Mouse (Mus musculus): ENCODE data around the gene Mtif2. TPM values are rescaled to one million over a fixed set of nuclear protein-coding genes. Genes with fewer than 3 reads are reported as not detected.
"Not testable (repeated sequence)": the region's sequence is repeated elsewhere in the genome, so short reads cannot be mapped to it uniquely, and the experiment has no call there.

Gene Mtif2
- polyA plus RNA-seq, 1 experiment from 2014 or later: 41.8 TPM

- Histone ChIP-seq H3K27ac (replicated peaks) (no peak overlapping the region), H3K9ac (no peak overlapping the region), H3K36me3 (peaks cover 42% of the 10 kb centered on the region), H3K4me3 (replicated peaks) (no peak overlapping the region), H3K4me2 (replicated peaks) (no peak overlapping the region), H3K27me3 (no peaks in the 10 kb centered on the region), H3K9me3 (replicated peaks) (no peaks in the 10 kb centered on the region), H3K4me1 (peaks cover 7% of the 10 kb centered on the region)
- ATAC-seq (ENCODE audit: insufficient number of reproducible peaks, low FRiP score, low TSS enrichment, low read depth): no peak
- 88% methylated on average over 3 of the region's 3 CpGs for WGBS
Measured at GRCm38 (mm10) chr11:29544225-29544945, 18.2 kb downstream of the Mtif2 start.

DNA sequence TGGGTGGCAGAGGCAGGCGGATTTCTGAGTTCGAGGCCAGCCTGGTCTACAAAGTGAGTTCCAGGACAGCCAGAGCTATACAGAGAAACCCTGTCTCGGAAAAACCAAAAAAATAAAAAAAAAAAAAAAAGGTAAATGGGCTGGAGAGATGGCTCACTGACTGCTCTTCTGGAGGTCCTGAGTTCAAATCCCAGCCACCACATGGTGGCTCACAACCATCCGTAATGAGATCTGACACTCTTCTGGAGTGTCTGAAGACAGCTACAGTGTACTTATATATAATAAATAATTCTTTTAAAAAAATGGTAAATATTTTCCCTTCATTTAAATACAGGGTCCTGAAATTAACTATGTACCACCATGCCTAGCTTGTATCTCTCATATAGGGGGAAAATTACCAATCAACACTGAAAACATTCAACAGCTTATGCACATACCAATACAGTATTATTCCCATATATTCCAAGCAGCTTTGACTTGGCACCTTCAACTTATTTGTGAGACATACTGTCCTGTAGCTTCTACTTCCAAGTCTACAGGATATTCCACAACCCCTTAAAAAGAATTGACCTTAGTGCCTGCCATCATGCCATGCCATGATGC, 19.0 kb downstream of the Mtif2 start:
- not testable (repeated sequence) for H3K4me3 ChIP-seq (replicated peaks); H3K9me3 ChIP-seq (replicated peaks); H3K9ac ChIP-seq; ATAC-seq (ENCODE audit: insufficient number of reproducible peaks, low FRiP score, low TSS enrichment, low read depth); H3K27me3 ChIP-seq; H3K27ac ChIP-seq (replicated peaks); H3K4me2 ChIP-seq (replicated peaks); H3K4me1 ChIP-seq
- 88% methylated on average over 4 of the region's 4 CpGs for WGBS
- H3K36me3 ChIP-seq: peaks cover 40% of the 10 kb centered on the region

DNA sequence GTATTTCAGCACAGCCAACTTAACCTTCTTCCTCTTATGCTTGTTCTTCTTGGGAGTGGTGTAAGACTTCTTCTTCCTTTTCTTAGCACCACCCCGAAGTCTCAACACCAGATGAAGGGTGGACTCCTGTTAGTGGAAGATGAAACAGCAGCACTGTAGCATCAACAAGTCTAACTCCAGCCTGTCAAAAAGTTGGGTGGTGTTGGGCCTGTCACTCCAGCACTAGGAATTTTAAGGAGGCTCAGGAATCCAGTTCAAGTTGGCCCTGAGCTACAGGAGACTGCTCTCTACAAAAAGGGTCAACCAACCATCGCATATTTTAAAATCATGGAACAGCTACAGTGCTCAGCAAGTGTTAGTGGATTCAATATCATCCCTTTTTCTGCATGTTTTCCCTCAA, 20.1 kb downstream of the Mtif2 start:
- peak overlapping the region; percentile 64 for H3K4me2 ChIP-seq (replicated peaks)
- not testable (repeated sequence) for H3K4me1 ChIP-seq; ATAC-seq (ENCODE audit: insufficient number of reproducible peaks, low FRiP score, low TSS enrichment, low read depth); H3K27me3 ChIP-seq; H3K27ac ChIP-seq (replicated peaks); H3K9ac ChIP-seq; H3K9me3 ChIP-seq (replicated peaks)
- peaks cover 38% of the 10 kb centered on the region for H3K36me3 ChIP-seq
- H3K4me3 ChIP-seq (replicated peaks): peak overlapping the region; percentile 81
- WGBS: 89% methylated on average over 2 of the region's 2 CpGs

DNA sequence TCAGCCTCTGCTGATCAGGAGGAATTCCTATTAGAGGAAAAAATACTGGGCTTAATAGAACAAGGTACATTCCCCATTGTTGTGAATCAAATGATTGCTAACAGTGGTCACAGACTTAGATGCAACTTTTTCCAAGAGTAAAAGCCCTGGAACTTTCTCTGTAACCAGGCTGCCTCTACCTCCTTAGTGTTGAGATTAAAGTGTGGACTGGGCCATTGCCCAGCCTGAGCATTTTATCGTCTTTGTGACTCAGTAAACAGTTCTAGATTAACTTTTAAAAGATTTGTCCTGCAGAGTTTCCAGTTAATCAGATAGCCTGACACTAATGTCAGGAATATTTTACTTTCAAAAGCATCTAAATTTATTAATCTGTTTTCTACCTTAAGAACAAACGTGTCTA, 20.6 kb downstream of the Mtif2 start:
- Histone ChIP-seq H3K4me2 (replicated peaks) (peak overlapping the region; percentile 64), H3K27me3 (no peaks in the 10 kb centered on the region), H3K9ac (peak overlapping the region; percentile 90), H3K9me3 (replicated peaks) (no peaks in the 10 kb centered on the region), H3K4me3 (replicated peaks) (peak overlapping the region; percentile 81), H3K36me3 (peaks cover 34% of the 10 kb centered on the region), H3K4me1 (peaks cover 7% of the 10 kb centered on the region), H3K27ac (replicated peaks) (peak overlapping the region; percentile 93; the same call in 1 of the 2 replicates)
- WGBS: 17% methylated on average over 2 of the region's 2 CpGs
- no peak for ATAC-seq (ENCODE audit: insufficient number of reproducible peaks, low FRiP score, low TSS enrichment, low read depth)

- under 1% methylated on average over 27 of the region's 27 CpGs for whole genome bisulfite sequencing
- no peaks in the 10 kb centered on the region for H3K9me3 ChIP-seq (replicated peaks)
- ATAC-seq (ENCODE audit: insufficient number of reproducible peaks, low FRiP score, low TSS enrichment, low read depth): no peak
- H3K9ac ChIP-seq: peak overlapping the region; percentile 90
- H3K27ac ChIP-seq (replicated peaks): peak overlapping the region; percentile 93
- peaks cover 7% of the 10 kb centered on the region for H3K4me1 ChIP-seq
- no peaks in the 10 kb centered on the region for H3K27me3 ChIP-seq
- H3K36me3 ChIP-seq: peaks cover 32% of the 10 kb centered on the region
- peak overlapping the region; percentile 64 for H3K4me2 ChIP-seq (replicated peaks)
- H3K4me3 ChIP-seq (replicated peaks): peak overlapping the region; percentile 81
Measured at GRCm38 (mm10) chr11:29547249-29547751, 21.1 kb downstream of the Mtif2 start.

DNA sequence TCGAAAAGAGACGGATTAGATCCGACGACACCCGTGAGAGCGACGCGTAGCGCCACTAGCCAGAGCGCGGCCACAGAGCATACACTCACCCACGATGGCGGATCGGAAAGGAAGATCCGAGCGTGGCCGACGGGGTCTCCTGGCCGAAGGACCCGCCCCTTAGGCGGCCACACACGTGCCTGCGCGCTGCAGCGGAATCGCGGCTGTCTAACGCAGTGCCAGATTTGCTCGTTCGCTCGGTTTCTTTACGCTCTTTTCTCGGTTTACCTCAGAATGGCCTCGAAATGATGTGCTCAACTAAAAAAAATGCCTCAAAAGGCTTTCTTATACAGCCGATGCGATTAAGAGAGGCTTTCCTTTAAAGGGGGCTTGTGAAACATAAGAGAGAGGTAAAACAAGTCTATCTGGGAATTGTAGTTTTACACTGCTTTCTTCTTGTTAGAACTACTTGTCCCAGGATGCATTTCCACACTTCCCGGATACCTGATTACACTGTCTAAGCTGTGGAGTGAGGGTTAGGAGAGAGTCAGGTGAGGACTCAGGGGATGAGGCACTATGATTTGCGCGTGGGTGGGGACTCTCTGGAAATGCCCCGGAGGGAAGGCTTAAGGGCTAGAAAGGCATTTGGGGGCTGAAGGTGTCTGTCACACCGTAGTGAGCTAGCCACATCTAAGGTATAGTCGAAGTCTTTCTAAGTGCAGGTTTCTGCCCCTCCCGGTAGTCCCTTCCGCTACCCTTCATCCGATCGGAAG, 21.7 kb downstream of the Mtif2 start, which contains the start of the genes Clhc1 and Rps27a:
Clhc1 (plus strand) TSS at position 199 of the 752 bp plus-strand sequence.
Rps27a (minus strand) TSS at position 358 of the 752 bp plus-strand sequence.
- H3K27ac ChIP-seq (replicated peaks): peak within 1 kb of the TSS; percentile 93
- ATAC-seq (ENCODE audit: insufficient number of reproducible peaks, low FRiP score, low TSS enrichment, low read depth): peak; percentile 98
- H3K9me3 ChIP-seq (replicated peaks): no peaks in the 10 kb centered on the region
- WGBS: under 1% methylated on average over 46 of the region's 46 CpGs
- peaks cover 7% of the 10 kb centered on the region for H3K4me1 ChIP-seq
- no peaks in the 10 kb centered on the region for H3K27me3 ChIP-seq
- peak within 1 kb of the TSS; percentile 90 for H3K9ac ChIP-seq
- peaks cover 29% of the 10 kb centered on the region for H3K36me3 ChIP-seq
- peak within 1 kb of the TSS; percentile 64 for H3K4me2 ChIP-seq (replicated peaks)
- peak within 1 kb of the TSS; percentile 81 for H3K4me3 ChIP-seq (replicated peaks)

DNA sequence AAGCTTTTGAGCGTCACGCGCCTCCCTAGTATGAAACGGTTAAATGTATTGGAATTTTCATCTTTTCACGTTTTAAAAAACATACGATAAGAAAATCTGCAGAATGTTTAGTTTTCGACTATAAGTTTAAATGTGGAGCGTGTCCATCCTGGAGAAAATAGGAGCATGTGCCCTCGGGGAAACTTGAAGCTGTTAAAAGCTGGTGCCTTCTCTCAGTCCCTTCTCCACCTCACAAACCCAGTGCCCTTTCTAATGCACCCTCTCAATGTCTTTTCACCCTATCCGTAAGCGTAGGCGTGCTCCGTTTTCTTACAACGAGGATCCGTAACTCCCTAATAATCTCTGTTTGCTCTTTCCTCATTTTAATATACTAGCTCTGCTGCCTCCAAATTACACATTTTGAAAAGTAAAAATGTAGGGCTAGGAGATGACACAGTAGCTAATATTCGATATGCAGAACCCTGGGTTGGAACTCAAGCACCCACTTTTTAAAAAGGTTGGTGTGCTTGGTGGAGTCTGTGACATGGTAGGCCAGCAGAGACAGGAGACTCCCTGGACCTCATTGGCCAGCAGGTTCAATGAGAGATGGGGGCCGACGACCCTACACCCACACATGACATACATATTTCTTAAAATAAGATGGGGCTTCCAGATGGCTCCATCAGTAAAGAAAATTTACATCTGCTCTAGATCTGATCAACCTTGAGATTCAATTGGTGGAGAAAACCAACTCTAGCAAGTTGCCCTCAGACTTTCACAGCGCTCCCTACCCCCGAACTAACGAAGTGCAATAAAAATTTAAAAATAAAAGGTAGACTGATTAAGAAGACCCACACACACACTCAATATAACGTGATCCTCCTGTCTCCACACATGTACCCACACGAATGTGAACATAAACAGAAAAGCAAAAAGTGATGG, 22.6 kb downstream of the Mtif2 start:
- no peak for ATAC-seq (ENCODE audit: insufficient number of reproducible peaks, low FRiP score, low TSS enrichment, low read depth)
- peak overlapping the region; percentile 81 for H3K4me3 ChIP-seq (replicated peaks)

GRCm38 (mm10) chr11:29549425-29549778, 23.2 kb downstream of the Mtif2 start:
- H3K4me3 ChIP-seq (replicated peaks): no peak overlapping the region
- no peak for ATAC-seq (ENCODE audit: insufficient number of reproducible peaks, low FRiP score, low TSS enrichment, low read depth)
- H3K36me3 ChIP-seq: peaks cover 20% of the 10 kb centered on the region
- peaks cover 7% of the 10 kb centered on the region for H3K4me1 ChIP-seq
- H3K9ac ChIP-seq: no peak overlapping the region
- no peak overlapping the region for H3K4me2 ChIP-seq (replicated peaks)
- H3K27me3 ChIP-seq: no peaks in the 10 kb centered on the region
- no peak overlapping the region for H3K27ac ChIP-seq (replicated peaks)
- 79% methylated on average over 1 of the region's 1 CpGs for WGBS
- no peaks in the 10 kb centered on the region for H3K9me3 ChIP-seq (replicated peaks)

More for the DNA sequence above, 22.6 kb downstream of the Mtif2 start:
- peak overlapping the region; percentile 90 for H3K9ac ChIP-seq
- H3K9me3 ChIP-seq (replicated peaks): no peaks in the 10 kb centered on the region
- 25% methylated on average over 23 of the region's 23 CpGs for WGBS
- no peaks in the 10 kb centered on the region for H3K27me3 ChIP-seq
- peaks cover 26% of the 10 kb centered on the region for H3K36me3 ChIP-seq
- H3K4me1 ChIP-seq: peaks cover 7% of the 10 kb centered on the region
- peak overlapping the region; percentile 64 for H3K4me2 ChIP-seq (replicated peaks)
- H3K27ac ChIP-seq (replicated peaks): peak overlapping the region; percentile 93

DNA sequence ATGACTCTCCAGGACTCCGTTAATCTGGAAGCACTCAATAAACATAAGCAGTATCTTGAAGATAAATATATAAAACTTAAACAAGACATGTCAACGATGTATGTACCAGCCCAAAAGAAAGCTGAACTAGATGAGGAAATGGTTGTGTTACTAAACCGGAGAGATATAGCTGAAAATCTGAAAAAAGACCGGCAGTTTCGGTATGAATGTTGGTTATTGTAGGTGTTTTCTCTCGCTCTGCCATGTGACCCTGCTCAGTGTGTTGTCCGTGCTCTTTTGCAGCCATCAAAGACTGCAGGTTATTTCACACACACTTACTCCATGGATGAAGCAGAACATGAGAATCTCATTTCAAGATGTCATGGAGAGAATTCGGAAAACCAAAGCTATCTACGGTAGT, 34.2 kb downstream of the Mtif2 start:
- Histone ChIP-seq H3K36me3 (no peaks in the 10 kb centered on the region), H3K27ac (replicated peaks) (no peak overlapping the region), H3K4me3 (replicated peaks) (no peak overlapping the region), H3K9ac (no peak overlapping the region), H3K27me3 (no peaks in the 10 kb centered on the region), H3K4me1 (no peaks in the 10 kb centered on the region), H3K4me2 (replicated peaks) (no peak overlapping the region), H3K9me3 (replicated peaks) (no peaks in the 10 kb centered on the region)
- no peak for ATAC-seq (ENCODE audit: insufficient number of reproducible peaks, low FRiP score, low TSS enrichment, low read depth)
- 83% methylated on average over 9 of the region's 9 CpGs for WGBS

GRCm38 (mm10) chr11:29560990-29561389, 34.8 kb downstream of the Mtif2 start:
- H3K27me3 ChIP-seq: no peaks in the 10 kb centered on the region
- no peaks in the 10 kb centered on the region for H3K36me3 ChIP-seq
- no peak overlapping the region for H3K4me2 ChIP-seq (replicated peaks)
- no peak overlapping the region for H3K9ac ChIP-seq
- H3K4me1 ChIP-seq: no peaks in the 10 kb centered on the region
- no peak overlapping the region for H3K4me3 ChIP-seq (replicated peaks)
- no peak overlapping the region for H3K27ac ChIP-seq (replicated peaks)
- ATAC-seq (ENCODE audit: insufficient number of reproducible peaks, low FRiP score, low TSS enrichment, low read depth): no peak
- no peaks in the 10 kb centered on the region for H3K9me3 ChIP-seq (replicated peaks)
- 77% methylated on average over 3 of the region's 3 CpGs for WGBS
